Mouse (Mus musculus): Measurements from ENCODE around the gene Med25. TPM values are rescaled to one million over a fixed set of nuclear protein-coding genes. Genes with fewer than 3 reads are reported as not detected.
"Not testable (repeated sequence)": the region's sequence is repeated elsewhere in the genome, so short reads cannot be mapped to it uniquely, and the experiment has no call there.

Gene Med25
- total RNA-seq, 2 experiments from 2014 or later, result 5.3 to 6.5 TPM

DNA sequence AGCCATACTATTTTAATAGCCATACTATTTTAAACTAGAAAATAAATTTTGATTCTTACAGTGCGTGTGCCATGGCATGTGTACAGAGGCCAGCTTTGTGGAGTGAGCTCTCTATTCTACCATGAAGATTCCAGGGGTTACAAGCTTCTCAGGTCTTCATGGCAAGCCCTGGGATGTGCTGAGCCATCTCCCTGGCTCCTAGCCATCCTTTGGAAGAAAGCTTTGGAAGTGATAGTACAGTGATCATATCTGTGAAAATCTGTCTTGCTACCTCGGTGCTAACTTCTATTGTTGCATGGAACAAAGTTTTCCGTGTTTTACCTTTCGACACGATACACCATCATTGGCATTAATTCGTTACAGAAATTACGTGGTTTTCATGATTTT, 2.7 kb upstream of the Med25 start:
- no peak for ATAC-seq (replicated peaks; ENCODE audit: low FRiP score, poor library complexity, severe bottlenecking)

DNA sequence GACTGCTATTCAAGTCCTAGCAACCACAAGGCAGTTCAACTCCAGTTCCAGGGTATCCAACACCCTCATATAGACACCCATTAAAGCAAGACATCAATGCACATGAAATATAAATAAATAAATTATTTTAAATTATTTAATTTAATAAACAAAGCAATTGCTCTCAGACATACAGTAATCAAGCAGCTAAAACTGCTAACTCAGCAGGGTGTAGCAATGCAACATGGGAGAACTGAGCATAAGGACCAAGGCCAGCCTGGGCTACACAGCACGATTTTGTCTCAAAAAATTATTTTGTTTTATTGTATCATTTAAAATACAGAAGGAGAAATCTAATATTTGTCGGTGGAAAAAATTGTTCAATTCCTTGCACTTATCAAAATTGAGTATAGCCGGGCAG, 1.7 kb upstream of the Med25 start:
- no peak for ATAC-seq (replicated peaks; ENCODE audit: low FRiP score, poor library complexity, severe bottlenecking)

DNA sequence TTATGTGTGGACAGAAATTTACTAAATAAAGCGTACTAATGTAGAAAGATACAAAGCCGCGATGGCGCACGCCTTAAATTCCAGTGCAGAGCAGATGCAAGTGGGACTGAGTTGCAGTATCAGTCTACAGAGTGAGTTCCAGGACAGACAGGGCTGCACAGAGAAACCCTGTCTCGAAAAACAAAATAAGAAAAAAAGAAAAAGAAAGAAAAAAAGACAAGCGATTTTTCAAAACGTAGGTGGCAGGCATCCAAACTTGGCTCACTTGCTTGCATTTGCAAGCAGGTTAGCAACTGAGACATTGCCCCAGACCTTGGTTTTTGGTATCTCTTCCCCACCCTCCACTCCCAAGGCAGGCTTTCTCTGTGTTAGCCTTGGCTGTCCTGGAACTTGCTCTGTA, 685 bp upstream of the Med25 start:
- no peak for ATAC-seq (replicated peaks; ENCODE audit: low FRiP score, poor library complexity, severe bottlenecking)

DNA sequence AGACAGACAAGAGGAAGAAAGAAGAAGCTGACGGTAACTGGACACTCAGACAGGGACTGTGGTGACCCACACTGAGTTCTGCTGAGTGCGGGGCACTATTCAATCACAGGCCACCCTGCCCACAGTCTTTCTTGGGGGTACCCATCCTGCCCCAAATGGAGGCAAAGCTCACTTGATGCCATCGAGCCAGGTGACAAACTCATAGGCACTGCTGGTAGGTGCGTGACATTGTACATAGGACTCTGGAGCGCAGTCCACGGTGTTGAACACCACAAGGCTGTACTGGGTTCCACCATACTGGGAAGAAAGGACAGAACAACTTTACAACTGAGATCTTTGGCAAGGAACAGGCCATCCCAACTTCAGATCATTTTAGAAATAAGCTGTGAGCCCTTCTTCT, 901 bp downstream of the Med25 start:
- 0 out of 2 replicates have a peak, but pooled peaks have one; percentile 32 for ATAC-seq (replicated peaks; ENCODE audit: low FRiP score, poor library complexity, severe bottlenecking)

DNA sequence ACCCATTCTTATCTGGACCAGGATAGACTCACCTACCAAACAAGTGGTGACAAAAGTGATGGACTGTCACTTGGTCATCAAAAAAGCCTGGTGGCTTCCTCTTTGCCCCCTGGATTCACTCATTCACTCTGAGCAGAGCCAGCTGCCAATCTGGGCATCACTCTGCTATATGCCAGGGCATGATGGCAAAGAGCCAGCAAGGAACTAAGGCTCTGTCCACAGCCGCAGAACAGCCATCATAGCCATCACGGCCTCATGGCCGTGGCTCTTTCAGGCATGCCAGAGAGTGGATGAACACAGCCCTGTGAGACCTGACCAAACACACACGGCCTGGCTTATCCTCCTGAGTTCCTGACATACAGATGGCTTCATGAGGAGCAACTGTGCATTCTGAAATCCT, 1.8 kb downstream of the Med25 start:
- ATAC-seq (replicated peaks; ENCODE audit: low FRiP score, poor library complexity, severe bottlenecking), result no peak

DNA sequence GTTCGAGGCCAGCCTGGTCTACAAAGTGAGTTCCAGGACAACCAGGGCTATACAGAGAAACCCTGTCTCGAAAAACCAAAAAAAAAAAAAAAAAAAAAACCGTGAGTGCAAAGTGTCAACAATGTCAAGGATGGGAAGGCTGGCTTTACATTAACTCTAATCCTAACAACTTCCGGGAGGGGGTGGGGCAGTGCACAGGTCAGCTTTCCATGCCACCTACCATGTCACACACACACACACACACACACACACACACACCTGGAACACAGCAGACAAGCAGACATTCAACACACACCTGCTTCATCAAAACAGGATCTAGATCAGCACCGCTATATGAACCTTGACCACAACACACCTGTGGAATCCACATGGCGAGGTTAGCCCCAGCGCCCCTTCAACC, 2.3 kb downstream of the Med25 start:
- no peak for ATAC-seq (replicated peaks; ENCODE audit: low FRiP score, poor library complexity, severe bottlenecking)

DNA sequence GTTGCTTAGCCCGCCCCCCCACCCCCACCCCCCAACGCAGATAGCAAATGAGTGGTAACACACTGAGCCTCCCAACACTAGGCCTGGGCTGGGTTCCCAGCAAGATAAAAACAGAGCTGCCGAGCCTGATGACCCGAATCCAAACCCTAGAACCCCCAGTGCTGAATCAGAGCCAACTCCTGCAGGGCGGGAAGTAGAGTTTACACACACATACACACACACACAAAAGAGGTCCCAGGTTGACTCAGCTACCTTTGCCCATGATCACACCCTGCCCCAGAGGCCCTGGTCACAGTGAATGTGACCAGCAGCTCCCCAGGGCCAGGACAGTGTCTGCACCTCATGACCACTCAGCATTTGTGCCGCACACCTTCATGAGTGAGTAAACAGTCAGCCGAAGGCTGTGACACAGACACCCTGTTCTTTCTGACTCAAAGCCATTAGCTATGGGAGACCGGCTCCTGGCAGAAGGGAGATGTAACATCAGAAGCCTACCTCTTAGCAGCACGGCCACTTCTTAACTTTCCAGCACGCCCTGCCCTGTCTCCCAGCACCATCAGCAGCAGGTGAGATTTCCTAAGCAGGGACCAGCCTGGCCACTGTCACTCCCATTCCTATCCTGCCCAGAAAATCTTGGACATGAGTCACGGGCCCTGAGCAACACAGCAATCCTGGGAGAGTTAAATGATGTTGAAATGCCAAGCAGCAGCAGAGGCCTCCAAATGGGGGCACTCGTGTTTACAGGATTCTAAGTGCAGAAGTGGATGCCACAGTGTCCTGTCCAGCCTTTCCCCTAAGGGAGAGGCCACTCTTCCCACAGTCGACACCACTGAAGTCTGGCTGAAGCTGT, 4.0 kb downstream of the Med25 start:
- no peak for ATAC-seq (replicated peaks; ENCODE audit: low FRiP score, poor library complexity, severe bottlenecking)

DNA sequence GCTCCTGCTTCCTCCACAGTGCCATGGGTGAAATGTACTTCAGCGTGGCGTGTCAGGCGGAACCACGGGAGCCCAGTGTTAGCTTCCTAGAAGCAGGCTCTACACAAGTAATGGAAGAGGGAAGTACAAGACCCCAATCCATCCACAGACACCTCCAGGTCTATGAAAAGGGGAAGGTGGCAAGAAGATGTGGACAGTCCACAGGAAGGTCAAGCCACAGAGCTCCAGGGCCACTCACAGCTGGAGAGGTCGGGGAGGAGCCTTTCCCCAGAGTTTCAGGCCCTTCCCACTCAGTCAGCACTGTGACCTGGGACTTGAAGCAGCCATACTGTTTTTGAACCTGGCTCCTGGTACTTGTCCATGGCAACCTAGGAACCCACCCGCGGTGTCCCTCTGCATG, 5.5 kb downstream of the Med25 start:
- ATAC-seq (replicated peaks; ENCODE audit: low FRiP score, poor library complexity, severe bottlenecking), result no peak

DNA sequence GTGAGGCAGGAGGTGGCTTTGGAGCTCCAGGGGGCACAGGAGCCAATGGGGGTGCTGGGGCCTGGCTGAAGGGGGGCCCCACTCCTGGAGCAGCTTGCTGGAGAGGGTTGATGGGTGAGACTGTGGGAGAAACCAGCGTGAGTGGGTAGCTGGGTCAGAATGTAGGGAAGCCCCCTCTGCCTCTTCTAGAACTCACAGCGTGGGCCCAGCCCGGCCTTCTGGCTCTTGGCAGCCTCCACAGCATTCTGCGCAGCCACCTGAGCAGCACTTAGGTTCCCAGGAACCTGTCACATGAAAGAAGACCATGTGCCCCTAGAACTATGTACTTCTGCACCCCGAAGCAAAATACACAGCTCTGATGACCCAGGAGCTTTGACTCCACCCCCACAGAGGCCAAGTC, 7.9 kb downstream of the Med25 start:
- no peak for ATAC-seq (replicated peaks; ENCODE audit: low FRiP score, poor library complexity, severe bottlenecking)

DNA sequence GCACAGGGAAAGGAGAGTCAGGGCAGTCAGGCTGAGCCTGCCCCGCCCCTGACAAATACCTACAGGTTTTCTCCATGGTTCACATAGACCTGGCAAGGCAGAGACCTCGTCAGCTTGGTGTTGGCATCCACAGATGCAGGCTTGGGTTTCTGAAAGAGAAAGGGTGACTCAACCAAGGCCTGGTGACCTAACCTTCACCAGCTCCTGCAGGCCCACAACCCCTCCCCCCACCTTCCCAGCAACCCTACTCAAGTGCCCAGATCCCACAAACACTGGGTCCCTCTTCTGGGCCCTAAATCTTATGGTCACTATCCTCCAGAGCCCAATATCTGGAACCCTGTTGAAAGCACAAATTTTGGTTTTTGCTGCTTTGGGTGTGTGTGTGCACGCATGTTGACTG, 9.5 kb downstream of the Med25 start:
- no peak for ATAC-seq (replicated peaks; ENCODE audit: low FRiP score, poor library complexity, severe bottlenecking)

DNA sequence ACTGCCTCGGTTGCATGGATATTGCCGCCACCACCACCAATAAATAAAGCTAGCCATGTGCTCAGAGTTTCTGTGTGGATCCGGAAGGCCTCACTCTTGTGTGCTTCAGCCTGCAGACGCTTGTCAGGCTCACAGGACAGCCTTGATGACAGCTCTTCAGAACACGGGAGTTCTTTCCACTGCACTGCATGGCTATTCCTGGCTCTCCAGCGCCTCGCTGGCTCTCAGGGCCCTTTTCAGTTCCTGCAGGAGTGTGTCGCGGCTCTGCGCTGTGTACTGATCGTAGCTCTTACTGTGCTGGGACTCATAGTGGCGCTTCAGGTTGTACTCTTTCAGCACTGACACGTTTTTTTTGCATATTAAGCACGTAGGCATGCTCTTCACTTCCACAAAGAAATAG, 14.7 kb downstream of the Med25 start:
- ATAC-seq (replicated peaks; ENCODE audit: low FRiP score, poor library complexity, severe bottlenecking), result no peak

DNA sequence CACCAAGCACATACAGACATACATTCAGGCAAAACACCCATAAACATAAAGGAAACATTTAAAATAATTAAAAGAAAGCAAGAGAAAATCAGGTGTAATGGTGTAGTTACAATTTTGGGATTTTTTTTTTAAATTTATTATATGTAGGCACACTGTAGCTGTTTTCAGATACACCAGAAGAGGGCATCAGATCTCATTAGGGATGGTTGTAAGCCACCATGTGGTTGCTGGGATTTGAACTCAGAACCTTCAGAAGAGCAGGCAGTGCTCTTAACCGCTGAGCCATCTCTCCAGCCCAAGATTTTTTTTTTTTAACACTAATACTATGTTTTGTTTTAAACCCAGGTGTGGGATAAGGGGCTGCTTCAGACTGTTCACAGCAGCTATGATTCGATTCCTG, 20.7 kb downstream of the Med25 start:
- not testable (repeated sequence) for ATAC-seq (replicated peaks; ENCODE audit: low FRiP score, poor library complexity, severe bottlenecking)

DNA sequence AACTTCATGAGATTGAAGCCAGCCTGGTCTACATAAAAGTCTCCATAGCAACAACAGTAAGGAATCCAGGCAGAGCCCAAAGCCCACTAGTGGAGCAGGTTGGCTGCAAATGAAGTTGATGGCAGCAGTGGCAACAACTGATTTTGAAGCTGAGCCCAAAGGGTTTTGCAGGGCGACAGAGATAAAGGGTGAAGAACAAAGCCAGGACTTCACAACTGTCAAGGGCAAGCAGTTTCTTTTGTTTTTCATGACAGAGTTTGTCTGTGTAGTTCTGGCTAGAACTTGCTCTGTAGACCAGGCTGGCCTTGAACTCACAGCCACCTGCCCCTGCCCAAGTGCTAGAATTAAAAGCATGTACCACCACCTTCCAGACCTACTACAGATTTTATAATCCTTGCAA, 21.3 kb downstream of the Med25 start:
- ATAC-seq (replicated peaks; ENCODE audit: low FRiP score, poor library complexity, severe bottlenecking), result no peak

DNA sequence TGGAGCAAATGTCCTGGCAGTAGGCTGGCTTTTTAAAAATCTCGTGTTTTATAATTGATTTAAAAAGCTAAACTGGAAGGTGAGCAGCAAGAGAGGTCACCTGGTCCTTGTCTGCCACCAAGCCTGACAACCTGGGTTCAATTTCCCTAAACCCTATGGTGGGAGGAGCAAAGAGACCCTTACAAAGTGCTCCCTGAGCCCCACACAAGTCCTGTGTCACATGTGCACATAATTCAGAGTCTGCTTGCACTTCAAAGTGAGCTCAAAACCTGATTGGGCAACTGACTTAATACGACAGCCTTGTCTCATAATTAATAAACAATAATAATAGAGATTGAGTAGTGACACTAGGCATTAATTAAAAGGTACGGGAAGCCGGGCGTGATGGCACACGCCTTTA, 21.9 kb downstream of the Med25 start:
- ATAC-seq (replicated peaks; ENCODE audit: low FRiP score, poor library complexity, severe bottlenecking), result no peak

DNA sequence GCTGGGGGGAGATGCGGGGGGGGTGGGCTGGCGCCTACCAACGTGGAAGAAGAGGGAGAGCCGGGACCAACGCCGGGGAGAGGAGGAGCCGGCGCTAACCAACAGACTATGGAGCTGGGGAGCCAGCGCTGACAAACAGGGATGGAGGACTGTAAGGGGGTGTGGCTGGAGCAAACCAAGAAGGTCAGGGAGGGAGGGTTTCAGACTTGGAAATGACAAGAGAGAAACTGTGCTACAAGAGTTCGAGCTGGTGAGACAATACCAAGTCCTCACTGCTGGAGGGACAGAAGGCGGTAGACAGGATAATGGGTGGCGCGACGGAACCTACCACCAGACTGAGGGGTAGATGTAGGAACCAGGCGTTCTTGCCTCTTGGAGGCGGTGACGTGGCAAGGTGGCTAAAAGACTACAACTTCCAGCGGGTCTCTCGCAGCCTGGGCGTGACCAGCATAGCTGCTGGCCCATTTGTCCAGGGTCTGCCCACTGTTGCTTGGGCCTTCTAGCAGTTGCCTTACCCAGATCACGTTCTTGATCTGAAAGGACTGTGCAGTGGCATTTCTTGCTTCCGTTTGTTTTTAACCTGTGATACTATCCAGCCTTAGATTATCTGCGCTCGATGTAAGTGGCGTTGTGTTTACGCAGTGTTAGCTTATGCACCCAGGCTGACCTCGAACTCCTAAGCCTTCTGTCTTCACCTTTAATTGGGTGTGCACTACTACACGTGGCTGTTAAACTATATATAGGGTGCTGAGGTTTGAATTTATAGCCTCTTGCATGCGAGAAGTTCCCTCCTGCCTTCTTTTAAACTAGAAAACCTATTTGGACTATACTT, 22.6 kb downstream of the Med25 start, which contains the start of gene Ptov1:
Gene Ptov1 (minus strand): TSS at position 92 of the 832 bp plus-strand sequence.
- peak; percentile 79 for ATAC-seq (replicated peaks; ENCODE audit: low FRiP score, poor library complexity, severe bottlenecking)

DNA sequence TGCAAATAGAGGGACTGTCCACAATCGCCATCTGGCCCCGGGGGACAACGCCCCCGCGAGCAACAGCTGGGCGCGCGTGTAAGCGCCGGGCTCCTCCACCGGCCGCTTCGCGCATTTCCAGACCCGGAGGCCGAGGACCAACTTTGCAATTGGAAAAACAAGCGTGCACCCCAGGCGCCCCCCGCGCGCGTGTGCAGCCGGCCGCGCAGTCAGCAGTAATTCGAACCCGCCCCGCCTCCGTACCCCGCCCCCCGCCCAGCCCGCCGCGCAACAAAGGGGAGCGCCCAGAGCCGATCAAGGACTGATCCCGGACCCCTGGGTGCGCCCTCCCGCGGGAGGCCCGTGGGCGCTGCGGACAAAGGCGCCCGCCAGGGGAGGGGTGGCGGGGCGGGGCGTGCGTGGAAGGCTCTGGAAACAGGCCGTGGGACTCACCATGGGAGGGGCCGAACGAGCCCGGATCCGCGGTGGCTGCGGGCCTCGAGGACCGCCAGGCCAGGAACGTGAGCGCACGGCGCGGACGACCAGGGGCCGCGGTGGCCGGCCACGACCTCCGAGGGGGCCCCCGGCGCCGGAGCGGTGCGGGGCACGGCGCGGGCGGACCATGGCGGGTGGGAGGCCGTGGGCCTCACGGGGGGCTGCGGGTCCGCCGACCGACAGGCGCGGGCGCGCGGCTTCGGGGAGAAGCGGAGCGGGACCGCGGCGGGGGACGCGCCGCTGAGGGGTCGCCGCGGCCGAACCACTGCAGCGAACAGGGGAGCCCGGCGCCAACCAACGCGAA, 23.4 kb downstream of the Med25 start:
- no peak for ATAC-seq (replicated peaks; ENCODE audit: low FRiP score, poor library complexity, severe bottlenecking)

DNA sequence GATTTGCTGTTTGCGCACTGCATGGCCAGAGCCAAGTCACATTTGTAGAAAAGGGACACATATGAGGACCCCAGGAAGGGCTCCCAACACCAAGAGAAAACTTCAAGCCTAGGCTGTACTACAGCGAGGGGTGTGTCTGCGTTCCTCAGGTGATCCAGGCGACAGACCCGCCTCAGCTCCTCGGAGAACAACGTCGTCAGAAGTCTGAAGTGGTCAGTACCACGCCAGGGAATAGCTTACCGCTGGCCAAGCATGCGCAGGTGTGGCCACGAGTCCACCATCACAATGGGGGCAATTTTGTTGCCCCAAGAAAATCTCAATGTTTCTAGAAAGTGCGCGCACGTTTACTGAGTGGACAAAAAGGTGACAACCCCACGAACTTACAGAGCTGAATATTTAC, 24.0 kb downstream of the Med25 start:
- no peak for ATAC-seq (replicated peaks; ENCODE audit: low FRiP score, poor library complexity, severe bottlenecking)

DNA sequence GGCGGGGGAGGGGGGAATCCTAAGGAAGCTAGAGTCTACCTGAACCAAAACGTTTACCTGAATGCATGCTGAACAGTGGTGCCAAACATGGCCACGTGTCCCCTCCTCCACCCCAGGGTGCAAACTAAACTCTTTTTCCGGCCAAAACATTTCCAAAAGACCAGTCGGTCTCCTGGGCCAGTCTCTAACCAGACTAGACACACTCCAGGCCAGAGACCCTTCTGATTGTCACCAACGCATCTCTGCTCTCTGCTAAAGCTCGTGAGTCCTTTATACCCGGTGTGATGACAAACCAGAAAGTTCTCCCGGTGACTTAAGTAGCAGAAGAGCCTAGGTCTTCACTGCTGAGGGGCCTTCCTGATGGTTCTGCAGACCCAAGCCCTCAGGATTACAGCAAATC, 24.7 kb downstream of the Med25 start:
- ATAC-seq (replicated peaks; ENCODE audit: low FRiP score, poor library complexity, severe bottlenecking), result no peak

DNA sequence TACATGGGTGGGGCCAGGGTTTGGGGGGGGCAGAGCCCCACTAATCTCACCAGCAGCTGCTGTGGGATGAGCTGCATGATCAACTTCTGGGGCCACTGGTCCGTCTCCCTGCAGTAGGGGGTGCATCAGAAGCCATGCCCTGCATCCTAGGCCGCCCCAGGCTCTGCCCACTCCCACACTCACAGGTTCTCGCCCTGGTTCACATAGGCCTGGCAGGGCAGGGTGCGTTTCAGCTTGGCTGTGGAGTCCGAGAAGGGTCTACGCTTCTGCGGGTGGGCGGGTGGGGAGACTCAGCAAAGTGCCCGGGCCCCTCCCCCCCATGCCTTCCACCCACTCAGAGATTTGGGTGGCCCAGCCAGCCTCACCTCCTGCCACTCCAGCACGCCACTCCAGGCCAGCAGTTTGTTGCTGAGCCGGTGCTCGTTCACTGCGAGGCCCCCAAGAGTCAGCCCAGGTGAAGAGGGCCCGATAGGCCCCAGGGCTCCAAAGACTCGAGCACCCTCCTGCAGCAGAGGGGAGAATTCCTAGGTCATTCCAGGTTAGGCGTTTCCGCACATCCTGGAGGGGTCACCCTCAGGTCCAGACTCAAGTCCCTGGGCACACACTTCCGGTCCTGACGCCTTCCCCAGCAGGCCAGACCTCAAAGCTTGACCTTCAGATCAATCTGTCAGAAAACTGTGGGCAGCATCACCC, 25.4 kb downstream of the Med25 start:
- ATAC-seq (replicated peaks; ENCODE audit: low FRiP score, poor library complexity, severe bottlenecking), result no peak

Measured in erythroblast, adult 5-6 weeks (primary cell).